ENCODE assay signal across 9 mouse cellular contexts in genomic region chr5:53999461-53999770, GRCm38 (mm10). TPM values are rescaled to one million over a fixed set of nuclear protein-coding genes. Genes with fewer than 3 reads are reported as not detected.
DNase-seq lines count a peak whose midpoint lies in the region; ATAC-seq and TF ChIP-seq lines count a peak whose summit lies in the region.
"Had no signal": no experiment of that assay in that cellular context is flagged by ENCODE, and none has a peak within 500 bp of the region (broad histone marks: within the 10 kb centered on the region; RNA-seq: fewer than 3 reads in every experiment).

No protein-coding gene starts in this region.

- H3K4me2 ChIP-seq in heart, postnatal 0 days (ENCODE audit: low read depth, low read length), result peak overlapping the region; percentile 75
- peak overlapping the region; percentile 71 for H3K4me2 ChIP-seq in hindbrain, embryonic 14.5 days (replicated peaks)
- H3K4me2 ChIP-seq in midbrain, embryonic 13.5 days (replicated peaks), result peak overlapping the region; percentile 84

- peak overlapping the region; percentile 96 for H3K27ac ChIP-seq in heart, postnatal 0 days (ENCODE audit: low read depth)
- no peak overlapping the region for H3K27ac ChIP-seq in bone marrow macrophage, adult 2 months (ENCODE audit: insufficient read depth, low read depth, low read length)
- H3K27ac ChIP-seq in hindbrain, embryonic 14.5 days, result peak overlapping the region; percentile 91
- peak overlapping the region; percentile 95 for H3K27ac ChIP-seq in midbrain, embryonic 13.5 days

- WGBS in heart, postnatal 0 days, result under 1% methylated on average over 6 of the region's 6 CpGs
- WGBS in hindbrain, embryonic 14.5 days, result 2% methylated on average over 6 of the region's 6 CpGs
- WGBS in midbrain, embryonic 13.5 days, result 2% methylated on average over 6 of the region's 6 CpGs

- no peak for TF ChIP-seq CTCF in heart, postnatal 0 days (IDR thresholded peaks at IDR 0.05; ENCODE audit: low read depth)
- no peak for TF ChIP-seq CTCF in bone marrow macrophage, adult 2 months (IDR thresholded peaks at IDR 0.05; ENCODE audit: low read depth, low read length)

- no peak for TF ChIP-seq POLR2A in bone marrow macrophage, adult 2 months (IDR thresholded peaks at IDR 0.05; ENCODE audit: borderline replicate concordance, low read depth, low read length)

- no peaks in the 10 kb centered on the region for H3K36me3 ChIP-seq in heart, postnatal 0 days (replicated peaks; ENCODE audit: control insufficient read depth, insufficient read depth, low read length)
- H3K36me3 ChIP-seq in hindbrain, embryonic 14.5 days (replicated peaks; ENCODE audit: control insufficient read depth, insufficient read depth), result no peaks in the 10 kb centered on the region
- no peaks in the 10 kb centered on the region for H3K36me3 ChIP-seq in midbrain, embryonic 13.5 days

- H3K9ac ChIP-seq in heart, postnatal 0 days (replicated peaks; ENCODE audit: low read depth, low read length), result peak overlapping the region; percentile 92
- peak overlapping the region; percentile 87 for H3K9ac ChIP-seq in hindbrain, embryonic 14.5 days
- peak overlapping the region; percentile 87 for H3K9ac ChIP-seq in midbrain, embryonic 13.5 days (replicated peaks)

- peak overlapping the region; percentile 98 for H3K4me3 ChIP-seq in heart, postnatal 0 days (ENCODE audit: low read depth, low read length)
- peak overlapping the region; percentile 84 for H3K4me3 ChIP-seq in bone marrow macrophage, adult 2 months (ENCODE audit: insufficient read depth, low read length)
- H3K4me3 ChIP-seq in hindbrain, embryonic 14.5 days (replicated peaks; ENCODE audit: low read length), result peak overlapping the region; percentile 82
- H3K4me3 ChIP-seq in midbrain, embryonic 13.5 days (replicated peaks), result peak overlapping the region; percentile 89

- H3K9me3 ChIP-seq in heart, postnatal 0 days (replicated peaks; ENCODE audit: control insufficient read depth, low read length), result no peaks in the 10 kb centered on the region
- no peaks in the 10 kb centered on the region for H3K9me3 ChIP-seq in hindbrain, embryonic 14.5 days (ENCODE audit: control insufficient read depth, low read length)
- no peaks in the 10 kb centered on the region for H3K9me3 ChIP-seq in midbrain, embryonic 13.5 days

- no peak for ATAC-seq in heart, postnatal 0 days (ENCODE audit: insufficient read depth, low read depth)
- no peak for ATAC-seq in hindbrain, embryonic 14.5 days (ENCODE audit: low FRiP score)
- no peak for ATAC-seq in midbrain, embryonic 13.5 days

- no peaks in the 10 kb centered on the region for H3K27me3 ChIP-seq in heart, postnatal 0 days (ENCODE audit: control insufficient read depth, insufficient read depth, low read length)
- no peaks in the 10 kb centered on the region for H3K27me3 ChIP-seq in hindbrain, embryonic 14.5 days (ENCODE audit: control insufficient read depth, insufficient read depth, low read length)
- peaks cover 3% of the 10 kb centered on the region; the same call in 1 of the 2 replicates for H3K27me3 ChIP-seq in midbrain, embryonic 13.5 days
- H3K27me3 ChIP-seq: Patski had no signal

- peaks cover 8% of the 10 kb centered on the region for H3K4me1 ChIP-seq in heart, postnatal 0 days (ENCODE audit: control insufficient read depth, insufficient read depth)
- peaks cover 17% of the 10 kb centered on the region for H3K4me1 ChIP-seq in bone marrow macrophage, adult 2 months (ENCODE audit: control insufficient read depth, insufficient read depth, low read length)
- peaks cover 25% of the 10 kb centered on the region for H3K4me1 ChIP-seq in hindbrain, embryonic 14.5 days (replicated peaks; ENCODE audit: control insufficient read depth, insufficient read depth, low read length)
- H3K4me1 ChIP-seq in midbrain, embryonic 13.5 days (replicated peaks), result peaks cover 30% of the 10 kb centered on the region

- no peak for DNase-seq in heart, postnatal 0 days (ENCODE audit: low spot score)
- no peak for DNase-seq in heart, adult 9 months (ENCODE audit: low spot score in 2 of 2)
- DNase-seq in hindbrain, embryonic 14.5 days (ENCODE audit: low spot score), result no peak
- no peak for DNase-seq in frontal cortex, postnatal 25 days (ENCODE audit: low spot score in 2 of 2)
- no peak for DNase-seq in layer of hippocampus, adult 9-10 months (ENCODE audit: low spot score)
- DNase-seq in layer of hippocampus, postnatal 14 days (ENCODE audit: low spot score in 2 of 2), result no peak

- TF ChIP-seq EP300 in heart, postnatal 0 days (IDR thresholded peaks at IDR 0.05; ENCODE audit: low read depth), result no peak

RNA-seq across cellular contexts. Expression of gene Stim2, which starts 1.1 kb away (rescaled TPM):
- total RNA-seq in heart, postnatal 0 days (2014; rRNA removed; ENCODE audit: low replicate concordance), result 16.3 and 17.2 TPM in 2 replicates
- 7.1 and 7.8 TPM in 2 replicates for polyA plus RNA-seq in heart, postnatal 0 days (2015; fragmentation: Nextera tagmentation; extraction: Ambion mirVana)
- polyA plus RNA-seq in bone marrow macrophage, adult 2 months (2012; ENCODE audit: insufficient read depth, insufficient read length, missing spikeins), result 33.3 and 37.9 TPM in 2 replicates
- polyA plus RNA-seq in hindbrain, embryonic 14.5 days (2014; fragmentation: Nextera tagmentation; extraction: Ambion mirVana), result 36.2 and 36.4 TPM in 2 replicates
- 17.8 and 20.3 TPM in 2 replicates for polyA plus RNA-seq in midbrain, embryonic 13.5 days (2015; fragmentation: Nextera tagmentation; extraction: Ambion mirVana)
- total RNA-seq in layer of hippocampus, postnatal 14 days (2021), result 100 to 1,000 TPM; 103 to 108 TPM
